Mouse (Mus musculus): ENCODE data around the gene Slc37a1.

- TF ChIP-seq CTCF (IDR thresholded peaks at IDR 0.05; ENCODE audit: borderline replicate concordance, control insufficient read depth, extremely low read depth, insufficient read depth, low read length, poor library complexity) (no peak), POLR2A (IDR thresholded peaks at IDR 0.05; ENCODE audit: control insufficient read depth, extremely low read depth, insufficient read depth, low read length, poor library complexity) (no peak)
These were observed 12.0 kb downstream of the Slc37a1 start for GRCm38 (mm10) chr17:31298419-31299209.

Data from thymus, adult 2 months (tissue).